Mouse (Mus musculus) midbrain, postnatal 0 days (tissue): ENCODE data around the gene Hnrnpll. TPM values are rescaled to one million over a fixed set of nuclear protein-coding genes. Genes with fewer than 3 reads are reported as not detected.

Experiments used
- ATAC-seq: fragments of 200-750 bp; cut with Nextera tagmentation; 2 replicates; pipeline ENCODE4 v1.8.0; 2017; ENCODE audit warnings: moderate number of reproducible peaks, mild to moderate bottlenecking, moderate TSS enrichment, moderate library complexity; ENCODE audit not compliant: low FRiP score
- DNase-seq: peaks from one replicate; pipeline ENCODE4 v3.0.0-alpha.2; 2015; ENCODE audit warnings: low spot score
- H3K27ac ChIP-seq: fragments of 300-500 bp; sonication (generic); 2 replicates; pipeline ENCODE4 v1.5.1; 2014; ENCODE audit warnings: low read depth, mild to moderate bottlenecking, low read length, mixed read lengths
- H3K27me3 ChIP-seq: fragments of 300-500 bp; sonication (generic); 2 replicates; pipeline ENCODE4 v1.6.1; 2014; ENCODE audit warnings: low read length, control low read depth, mixed read lengths; ENCODE audit not compliant: insufficient read depth
- H3K36me3 ChIP-seq: fragments of 300-500 bp; sonication (generic); 2 replicates; pipeline ENCODE4 v1.6.1; 2014; ENCODE audit warnings: low read length, control low read depth, mixed read lengths; ENCODE audit not compliant: insufficient read depth
- H3K4me1 ChIP-seq: fragments of 300-500 bp; sonication (generic); 2 replicates; pipeline ENCODE4 v1.6.1; 2014; ENCODE audit warnings: mild to moderate bottlenecking, control low read depth, antibody characterized with exemption, low read length, mixed read lengths; ENCODE audit not compliant: insufficient read depth
- H3K4me2 ChIP-seq: fragments of 300-500 bp; sonication (generic); 2 replicates; pipeline ENCODE4 v1.6.1; 2014; ENCODE audit warnings: low read depth, mild to moderate bottlenecking, low read length, mixed read lengths; ENCODE audit not compliant: poor library complexity, severe bottlenecking
- H3K4me3 ChIP-seq: fragments of 300-500 bp; sonication (generic); 2 replicates; pipeline ENCODE4 v1.5.1; 2014; ENCODE audit warnings: low read depth, mild to moderate bottlenecking, low read length, moderate library complexity
- H3K9ac ChIP-seq: fragments of 300-500 bp; sonication (generic); replicated peaks from 2 replicates; pipeline ENCODE4 v1.6.1; 2014; ENCODE audit warnings: mild to moderate bottlenecking, low read length, moderate library complexity, mixed read lengths; ENCODE audit not compliant: poor library complexity, severe bottlenecking
- H3K9me3 ChIP-seq: fragments of 300-500 bp; sonication (generic); 2 replicates; pipeline ENCODE4 v1.6.1; 2016; ENCODE audit warnings: low read length, control low read depth
- CTCF ChIP-seq: IDR thresholded peaks from 2 replicates; pipeline ENCODE4 v1.5.1; 2016; ENCODE audit warnings: antibody characterized with exemption, mild to moderate bottlenecking
- WGBS: fragments of 180-500 bp; shearing (Covaris S2); extraction: QIAGEN DNeasy Blood & Tissue Kit; methylation state at CpG from one replicate; pipeline ENCODE4 v1.1.7; 2014; 5-methylcytosine and 5-hydroxymethylcytosine counted together
- polyA plus RNA-seq: library from polyadenylated mRNA; unstranded; fragments of >200 nt; fragmentation: Nextera tagmentation; extraction: Ambion mirVana; gene quantifications from 2 replicates; pipeline ENCODE4 v1.2.1, GENCODE M21; 2015
- total RNA-seq: library from RNA; depleted of rRNA; stranded (reverse); fragments of >200 nt; gene quantifications from 2 replicates; pipeline ENCODE4 v1.2.3, GENCODE M21; 2014; rRNA removed

Hnrnpll gene
- total RNA-seq (56.1 and 64.5 TPM in 2 replicates), polyA plus RNA-seq (36.3 and 38.5 TPM in 2 replicates)

GRCm38 (mm10) chr17:80061783-80062619, at the start of gene Hnrnpll:
Gene Hnrnpll (minus strand): TSS chr17:80062334.
- no peaks in the 10 kb centered on the region for H3K9me3 ChIP-seq
- peak within 1 kb of the TSS; percentile 100 for H3K27ac ChIP-seq
- peak within 1 kb of the TSS; percentile 99 for H3K4me3 ChIP-seq
- DNase-seq (peak; percentile 98), ATAC-seq (peak; percentile 97)
- no peak; the same call in 1 of the 2 replicates for TF ChIP-seq CTCF
- H3K9ac ChIP-seq: peak within 1 kb of the TSS; percentile 98
- no peaks in the 10 kb centered on the region for H3K36me3 ChIP-seq
- 0 out of 2 replicates have a peak, but pooled peaks cover 3% of the 10 kb centered on the region for H3K4me1 ChIP-seq
- H3K4me2 ChIP-seq: peak within 1 kb of the TSS; percentile 79
- no peaks in the 10 kb centered on the region for H3K27me3 ChIP-seq
- under 1% methylated on average over 76 of the region's 97 CpGs for WGBS

- Histone ChIP-seq H3K9ac (no peak overlapping the region), H3K9me3 (no peaks in the 10 kb centered on the region), H3K27ac (no peak overlapping the region), H3K4me2 (no peak overlapping the region), H3K27me3 (no peaks in the 10 kb centered on the region), H3K4me1 (no peaks in the 10 kb centered on the region), H3K36me3 (no peaks in the 10 kb centered on the region), H3K4me3 (no peak overlapping the region)
- ATAC-seq: no peak
- no peak for DNase-seq
- WGBS: 85% methylated on average over 10 of the region's 10 CpGs
- TF ChIP-seq CTCF: no peak
Measured at GRCm38 (mm10) chr17:80105348-80105978, 43.3 kb upstream of the Hnrnpll start.

GRCm38 (mm10) chr17:80099823-80100222, 37.7 kb upstream of the Hnrnpll start:
- WGBS: 77% methylated on average over 6 of the region's 6 CpGs
- H3K9me3 ChIP-seq: no peaks in the 10 kb centered on the region
- no peak for TF ChIP-seq CTCF

GRCm38 (mm10) chr17:80097221-80097620, 35.1 kb upstream of the Hnrnpll start:
- peak; percentile 19 for DNase-seq
- Histone ChIP-seq H3K36me3 (no peaks in the 10 kb centered on the region), H3K4me2 (no peak overlapping the region), H3K27ac (no peak overlapping the region), H3K27me3 (no peaks in the 10 kb centered on the region), H3K4me1 (peaks cover 4% of the 10 kb centered on the region; the same call in 1 of the 2 replicates), H3K9ac (no peak overlapping the region), H3K9me3 (no peaks in the 10 kb centered on the region), H3K4me3 (no peak overlapping the region)
- 31% methylated on average over 2 of the region's 2 CpGs for WGBS
- TF ChIP-seq CTCF: no peak
- ATAC-seq: no peak

More at GRCm38 (mm10) chr17:80099823-80100222, 37.7 kb upstream of the Hnrnpll start:
- Histone ChIP-seq H3K4me3 (no peak overlapping the region), H3K27ac (no peak overlapping the region), H3K36me3 (no peaks in the 10 kb centered on the region), H3K4me1 (peaks cover 4% of the 10 kb centered on the region; the same call in 1 of the 2 replicates), H3K9ac (no peak overlapping the region), H3K4me2 (no peak overlapping the region), H3K27me3 (no peaks in the 10 kb centered on the region)
- DNase-seq: no peak
- ATAC-seq: no peak

- TF ChIP-seq CTCF: no peak
- H3K4me1 ChIP-seq: peaks cover 4% of the 10 kb centered on the region; the same call in 1 of the 2 replicates
- H3K27me3 ChIP-seq: no peaks in the 10 kb centered on the region
- 88% methylated on average over 8 of the region's 8 CpGs for WGBS
- DNase-seq (no peak), ATAC-seq (no peak)
- no peak overlapping the region for H3K4me3 ChIP-seq
- no peak overlapping the region for H3K4me2 ChIP-seq
- H3K9ac ChIP-seq: no peak overlapping the region
- H3K9me3 ChIP-seq: no peaks in the 10 kb centered on the region
- H3K36me3 ChIP-seq: no peaks in the 10 kb centered on the region
- no peak overlapping the region for H3K27ac ChIP-seq
Measured at GRCm38 (mm10) chr17:80096720-80097114, 34.6 kb upstream of the Hnrnpll start.
